Mouse (Mus musculus): ENCODE measurements around the gene Polm.
A peak's percentile ranks its signal among the peaks of the same experiment; 100 is the strongest.
"Not testable (repeated sequence)": the region's sequence is repeated elsewhere in the genome, so short reads cannot be mapped to it uniquely, and the experiment has no call there.

Polm gene

GRCm38 (mm10) chr11:5855902-5856301, 18.1 kb upstream of the Polm start:
- no peak for DNase-seq (ENCODE audit: low read depth, low spot score)

DNA sequence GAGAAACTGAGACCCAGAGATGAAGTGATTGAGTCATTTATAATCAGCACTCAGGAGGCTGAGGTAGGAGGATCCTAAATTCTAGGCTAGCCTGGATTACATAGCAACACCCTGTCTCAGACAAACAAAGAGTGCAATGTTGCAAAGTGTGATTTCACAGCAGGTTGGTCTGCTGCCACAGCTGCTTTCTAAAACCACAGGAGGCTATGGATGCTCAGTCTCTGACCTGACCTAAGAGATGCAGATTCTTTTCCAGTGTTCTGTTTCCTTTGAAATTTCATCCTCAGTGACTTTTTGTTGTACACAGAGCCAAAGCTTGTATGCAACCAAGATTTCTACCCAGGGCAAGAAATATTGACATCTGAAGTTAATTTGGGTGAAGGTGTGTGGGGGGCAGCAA, 17.7 kb upstream of the Polm start:
- peak; percentile 55 for DNase-seq (ENCODE audit: low read depth, low spot score)

- no peak for DNase-seq (ENCODE audit: low read depth, low spot score)
Measured at GRCm38 (mm10) chr11:5852314-5852713, 14.5 kb upstream of the Polm start.

GRCm38 (mm10) chr11:5851021-5851736, 13.4 kb upstream of the Polm start:
- no peak for DNase-seq (ENCODE audit: low read depth, low spot score)

- DNase-seq (ENCODE audit: low read depth, low spot score) = no peak
Measured at GRCm38 (mm10) chr11:5850452-5850851, 12.6 kb upstream of the Polm start.

DNA sequence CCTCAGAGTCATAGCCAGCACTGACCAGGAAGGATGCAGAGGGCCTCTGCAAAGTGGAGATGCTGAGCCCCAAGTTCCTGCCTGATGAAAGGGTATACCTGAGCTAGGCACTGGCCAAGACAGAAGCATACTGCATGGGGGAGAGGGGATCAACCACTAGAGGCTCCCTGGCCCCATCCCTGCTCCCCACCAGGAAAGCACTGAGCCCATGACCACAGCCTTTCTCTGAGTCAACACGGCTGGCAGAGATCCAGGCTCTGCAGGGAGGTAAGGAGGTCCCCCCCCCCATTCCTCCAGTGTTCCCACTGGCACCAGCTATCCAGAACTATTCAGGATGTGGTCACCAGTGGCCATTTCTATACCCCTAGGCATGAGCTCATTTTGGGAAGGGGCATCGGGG, 11.5 kb upstream of the Polm start:
- no peak for DNase-seq (ENCODE audit: low read depth, low spot score)

DNA sequence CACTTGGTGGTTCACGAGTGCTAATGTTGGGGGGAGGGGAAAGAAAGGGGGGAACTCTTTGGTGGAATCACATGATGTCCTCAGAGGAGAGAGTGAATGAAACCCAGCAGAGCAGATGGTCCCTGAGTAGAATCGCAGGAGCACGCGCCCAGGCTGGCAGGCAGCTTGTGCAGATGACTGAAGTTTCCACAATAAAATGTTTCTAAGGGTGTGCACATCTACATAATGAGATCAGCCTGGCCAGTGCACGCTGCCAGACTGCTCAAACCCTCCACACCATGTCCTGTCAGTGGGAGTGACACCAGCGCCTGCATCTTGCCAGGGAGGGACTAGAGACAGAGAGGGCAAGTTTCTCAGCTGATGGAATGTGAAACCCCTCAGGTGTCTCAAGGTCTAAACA, 10.9 kb upstream of the Polm start:
- DNase-seq (ENCODE audit: low read depth, low spot score) = no peak

- peak; percentile 63 for DNase-seq (ENCODE audit: low read depth, low spot score)
Measured at GRCm38 (mm10) chr11:5846639-5847345, 9.0 kb upstream of the Polm start.

DNA sequence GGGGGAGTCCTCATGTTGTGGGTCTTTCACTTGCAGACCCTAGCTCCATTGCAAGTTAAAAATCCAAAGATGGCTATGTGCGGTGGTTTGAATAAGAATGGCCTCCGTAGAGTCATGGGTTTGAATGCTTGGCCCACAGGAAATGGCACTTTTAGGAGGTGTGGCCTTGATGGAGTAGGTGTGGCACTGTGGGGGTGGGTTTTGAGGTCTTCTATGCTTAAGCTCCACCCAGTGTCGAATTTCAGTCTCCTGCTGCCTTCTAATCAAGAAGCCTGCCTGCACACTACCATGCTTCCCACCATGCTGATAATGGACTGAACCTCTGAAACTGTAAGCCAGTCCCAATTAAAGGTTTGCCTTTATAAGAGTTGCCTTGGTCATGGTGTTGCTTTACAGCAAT, 5.3 kb upstream of the Polm start:
- peak; percentile 61 for DNase-seq (ENCODE audit: low read depth, low spot score)

- DNase-seq (ENCODE audit: low read depth, low spot score) = no peak
Measured at GRCm38 (mm10) chr11:5841751-5842150, 3.9 kb upstream of the Polm start.

- DNase-seq (ENCODE audit: low read depth, low spot score) = peak; percentile 29
Measured at GRCm38 (mm10) chr11:5840346-5840745, 2.5 kb upstream of the Polm start.

- DNase-seq (ENCODE audit: low read depth, low spot score) = peak; percentile 36
Measured at GRCm38 (mm10) chr11:5836126-5836525, 1.7 kb downstream of the Polm start.

GRCm38 (mm10) chr11:5835057-5835456, 2.8 kb downstream of the Polm start:
- no peak for DNase-seq (ENCODE audit: low read depth, low spot score)

DNA sequence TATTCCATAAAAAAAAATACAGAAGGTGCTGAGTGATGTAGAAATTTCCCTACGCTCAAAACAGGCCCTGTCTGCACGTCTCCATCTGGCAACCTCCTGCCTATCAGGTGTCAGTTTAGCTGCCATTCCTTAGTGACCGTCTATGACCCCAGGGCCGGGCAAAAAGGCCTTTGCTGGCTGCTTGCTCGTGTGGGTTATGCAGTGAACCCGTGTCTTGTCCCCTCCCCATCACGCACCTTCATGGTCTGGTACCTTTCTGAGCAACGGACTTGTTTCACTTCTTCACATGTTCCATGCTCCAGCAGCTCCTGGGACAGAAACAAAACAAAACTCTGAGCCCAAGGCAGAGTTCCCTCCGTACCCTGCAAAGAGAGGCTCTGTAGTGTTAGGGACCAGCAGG, 3.3 kb downstream of the Polm start:
- no peak for DNase-seq (ENCODE audit: low read depth, low spot score)

DNA sequence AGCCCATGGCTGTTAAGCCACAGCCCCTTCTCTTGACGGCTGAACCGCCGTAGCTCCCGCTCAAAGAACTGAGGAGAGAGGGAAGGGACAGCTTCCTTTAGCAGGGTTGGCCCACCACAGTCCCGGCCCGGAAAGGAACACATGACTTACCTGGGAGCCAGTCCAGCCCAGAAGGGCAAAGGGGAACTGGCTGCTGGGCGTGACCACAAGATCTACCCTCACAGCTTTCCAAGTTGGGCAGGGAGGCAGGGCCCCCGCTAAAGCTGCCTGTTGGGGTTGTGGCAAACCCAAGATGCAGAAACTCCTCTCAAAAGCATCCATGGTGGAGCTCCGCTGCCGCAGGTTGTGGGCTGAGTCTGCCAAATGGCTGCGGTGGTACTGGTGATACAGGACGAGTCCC, 8.5 kb downstream of the Polm start:
- DNase-seq (ENCODE audit: low read depth, low spot score) = no peak

- DNase-seq (ENCODE audit: low read depth, low spot score) = no peak
Measured at GRCm38 (mm10) chr11:5828509-5829191, 9.2 kb downstream of the Polm start.

DNA sequence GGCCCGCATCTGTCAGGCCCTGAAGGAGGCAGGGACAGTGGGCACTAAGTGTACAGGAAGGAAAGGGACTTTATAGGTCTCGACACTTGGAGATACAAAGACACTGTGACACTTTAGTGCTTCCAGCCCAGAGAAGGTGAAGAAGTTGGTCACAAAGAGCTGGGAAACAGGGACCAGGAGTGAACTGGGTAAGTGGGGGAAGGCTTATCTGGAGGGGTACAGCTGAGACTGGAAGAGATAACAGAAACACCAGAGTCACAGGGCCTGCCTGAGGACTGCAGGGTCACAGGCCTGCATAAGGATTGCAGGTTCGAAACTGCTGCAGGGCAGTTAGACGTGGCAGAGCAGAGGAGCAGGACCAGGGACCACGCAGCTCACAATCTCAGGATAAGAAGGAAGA, 9.9 kb downstream of the Polm start:
- no peak for DNase-seq (ENCODE audit: low read depth, low spot score)

DNA sequence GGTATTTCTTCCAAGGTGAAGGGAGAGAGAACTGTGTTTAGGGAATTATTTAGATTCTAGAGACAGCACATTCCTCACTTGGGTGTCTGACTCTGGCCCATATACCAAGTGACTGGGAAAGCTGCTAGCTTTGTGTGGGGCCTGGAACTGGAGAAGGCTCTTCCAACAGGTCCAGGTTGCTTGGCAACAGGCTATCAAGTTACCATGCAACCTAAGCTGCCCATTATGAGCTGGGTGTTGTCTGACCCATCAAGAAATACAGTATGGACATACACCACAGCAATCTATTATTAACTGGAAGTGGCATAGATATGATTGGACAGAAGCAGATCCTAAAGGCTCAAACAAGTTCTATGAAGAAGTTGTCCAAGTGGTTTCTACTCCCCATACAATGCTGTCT, 12.4 kb downstream of the Polm start:
- no peak for DNase-seq (ENCODE audit: low read depth, low spot score)

DNA sequence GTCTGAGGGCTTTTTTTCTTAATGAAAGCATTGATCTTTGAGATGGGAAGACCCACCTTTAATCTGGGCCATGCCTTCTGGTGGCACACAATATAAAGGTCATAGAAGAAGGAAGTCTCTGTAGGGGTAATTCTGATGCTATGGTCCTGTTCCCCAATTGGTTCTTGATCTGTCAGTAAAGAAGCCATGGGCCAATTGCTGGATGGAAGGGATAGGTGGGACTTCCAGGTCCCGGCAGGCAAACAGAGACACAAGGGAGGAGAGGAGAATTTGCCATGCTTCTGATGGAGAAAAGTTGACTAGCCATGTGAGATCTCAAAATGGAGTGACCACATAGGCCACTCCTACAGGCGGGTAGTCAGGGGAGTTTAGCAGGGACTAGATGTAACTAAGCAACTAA, 18.6 kb downstream of the Polm start:
- DNase-seq (ENCODE audit: low read depth, low spot score) = no peak

DNA sequence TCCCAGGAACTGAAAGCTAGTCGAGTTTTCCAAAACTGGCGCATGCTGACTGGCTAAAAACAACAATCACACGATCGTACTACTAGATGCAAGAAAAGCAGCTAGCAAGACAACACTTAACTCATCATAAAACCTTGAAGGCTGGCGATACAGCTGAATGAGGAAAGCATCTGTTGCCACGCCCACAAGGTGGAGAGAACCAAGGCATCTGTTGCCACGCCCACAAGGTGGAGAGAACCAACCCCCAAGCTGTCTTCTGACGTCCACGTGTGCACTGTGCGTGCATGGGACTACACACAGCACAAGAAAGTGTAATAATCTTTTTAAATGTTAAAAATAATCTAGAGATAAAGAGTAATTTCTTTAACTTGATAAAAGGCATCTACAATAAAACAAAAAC, 24.4 kb downstream of the Polm start:
- peak; percentile 79 for DNase-seq (ENCODE audit: low read depth, low spot score)

GRCm38 (mm10) chr11:5809487-5809886, 28.3 kb downstream of the Polm start:
- not testable (repeated sequence) for DNase-seq (ENCODE audit: low read depth, low spot score)

DNA sequence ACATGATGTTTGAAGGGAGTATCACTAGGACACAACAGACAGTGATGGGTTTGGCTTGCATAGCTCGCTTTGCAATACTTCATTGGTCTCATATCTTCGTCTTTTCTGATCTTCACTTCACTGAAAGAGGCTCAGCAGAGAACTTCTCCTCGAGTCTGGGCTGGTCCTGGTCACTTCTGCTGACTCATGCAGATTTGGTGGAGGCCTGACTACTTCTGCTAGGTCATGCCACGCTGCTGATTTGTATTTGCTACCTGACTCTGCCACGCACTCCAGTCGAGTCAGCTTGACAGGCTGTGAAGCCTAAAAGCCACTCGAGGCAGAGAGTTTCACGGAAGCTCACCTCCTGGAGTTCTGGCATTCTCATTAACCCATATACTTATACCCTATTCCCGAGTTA, 29.9 kb downstream of the Polm start:
- DNase-seq (ENCODE audit: low read depth, low spot score) = no peak

DNA sequence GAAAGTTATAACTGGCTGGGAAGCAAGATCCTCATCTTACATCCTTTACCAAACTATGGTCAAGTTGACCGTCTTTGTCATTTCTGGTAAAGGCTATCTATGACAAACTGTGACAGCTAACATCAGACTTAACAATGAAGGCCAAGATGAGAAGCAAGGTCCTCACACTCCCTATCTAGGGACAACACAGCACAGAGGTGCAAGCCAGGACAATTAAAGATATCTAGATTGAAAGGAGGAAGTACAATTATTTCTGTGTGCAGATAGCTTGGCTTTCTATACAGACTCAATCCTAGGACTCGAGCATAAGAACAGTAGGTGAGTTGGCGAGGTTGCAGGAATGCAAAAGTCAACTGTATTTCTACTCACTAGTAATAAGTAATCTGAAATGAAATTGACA, 32.1 kb downstream of the Polm start:
- no peak for DNase-seq (ENCODE audit: low read depth, low spot score)
